Mouse (Mus musculus) heart, embryonic 13.5 days (tissue): ENCODE results near the gene Rnf224. TPM values are rescaled to one million over a fixed set of nuclear protein-coding genes. Genes with fewer than 3 reads are reported as not detected.
A peak's percentile ranks its signal among the peaks of the same experiment; 100 is the strongest.

Experiments
- ATAC-seq: fragments of 200-750 bp; cut with Nextera tagmentation; 2 replicates; pipeline ENCODE4 v1.8.0; 2017; ENCODE audit warnings: moderate TSS enrichment; ENCODE audit not compliant: insufficient number of reproducible peaks, low FRiP score, low TSS enrichment; ENCODE audit errors: extremely low read depth
- H3K27ac ChIP-seq: fragments of 300-500 bp; sonication (generic); replicated peaks from 2 replicates; pipeline ENCODE4 v1.5.1; 2015; ENCODE audit warnings: moderate library complexity, mild to moderate bottlenecking, inconsistent platforms
- H3K27me3 ChIP-seq: fragments of 300-500 bp; sonication (generic); replicated peaks from 2 replicates; pipeline ENCODE4 v1.6.1; 2015; ENCODE audit warnings: mild to moderate bottlenecking, inconsistent platforms
- H3K36me3 ChIP-seq: fragments of 300-500 bp; sonication (generic); 2 replicates; pipeline ENCODE4 v1.6.1; 2015; ENCODE audit warnings: mild to moderate bottlenecking, inconsistent platforms
- H3K4me1 ChIP-seq: fragments of 300-500 bp; sonication (generic); 2 replicates; pipeline ENCODE4 v1.6.1; 2015; ENCODE audit warnings: inconsistent platforms
- H3K4me2 ChIP-seq: fragments of 300-500 bp; sonication (generic); 2 replicates; pipeline ENCODE4 v1.6.1; 2015; ENCODE audit warnings: inconsistent platforms, mild to moderate bottlenecking, moderate library complexity
- H3K4me3 ChIP-seq: fragments of 300-500 bp; sonication (generic); 2 replicates; pipeline ENCODE4 v1.5.1; 2015; ENCODE audit warnings: moderate library complexity, mild to moderate bottlenecking, inconsistent platforms
- H3K9ac ChIP-seq: fragments of 300-500 bp; sonication (generic); 2 replicates; pipeline ENCODE4 v1.6.1; 2015; ENCODE audit warnings: inconsistent platforms, mild to moderate bottlenecking, moderate library complexity
- H3K9me3 ChIP-seq: fragments of 300-500 bp; sonication (generic); 2 replicates; pipeline ENCODE4 v1.6.1; 2016; ENCODE audit warnings: inconsistent platforms
- WGBS: fragments of 180-500 bp; shearing (Covaris S2); methylation state at CpG from one replicate; pipeline ENCODE4 v1.1.7; 2015; ENCODE audit warnings: mixed read lengths; 5-methylcytosine and 5-hydroxymethylcytosine counted together
- polyA plus RNA-seq: library from polyadenylated mRNA; unstranded; fragments of >200 nt; fragmentation: Nextera tagmentation; extraction: Ambion mirVana; gene quantifications from 2 replicates; pipeline ENCODE4 v1.2.1, GENCODE M21; 2015

Gene Rnf224
- polyA plus RNA-seq, 1 experiment from 2014 or later: not detected

DNA sequence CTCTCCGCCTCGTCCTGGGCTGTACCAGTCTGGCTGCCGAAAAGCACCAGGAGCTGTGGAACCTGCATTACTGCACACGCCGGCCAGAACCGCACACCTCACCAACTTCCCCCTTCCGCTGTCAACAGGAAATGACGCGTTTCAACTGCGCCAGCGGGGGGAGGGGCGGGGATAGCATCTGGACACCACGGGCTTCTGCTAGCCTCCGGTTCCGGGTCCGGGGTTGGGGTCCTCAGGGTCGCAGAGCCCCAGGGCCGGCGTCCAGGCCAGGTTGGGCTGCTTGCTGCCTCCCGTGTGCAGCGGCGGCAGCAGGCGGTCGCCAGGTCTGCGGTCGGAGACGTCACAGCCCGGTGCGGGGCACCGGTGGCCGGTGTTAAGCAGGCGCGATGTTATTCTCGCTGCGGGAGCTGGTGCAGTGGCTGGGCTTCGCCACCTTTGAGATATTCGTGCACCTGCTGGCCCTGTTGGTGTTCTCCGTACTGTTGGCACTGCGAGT is 18.7 kb upstream of the Rnf224 start, which contains the start of gene Tmem203:
Gene Tmem203 (plus strand): TSS at position 156 of the 496 bp plus-strand sequence.
- no peaks in the 10 kb centered on the region for H3K9me3 ChIP-seq
- peak within 1 kb of the TSS; percentile 94 for H3K4me2 ChIP-seq
- peak within 1 kb of the TSS; percentile 89 for H3K9ac ChIP-seq
- peak; percentile 82 for ATAC-seq
- under 1% methylated on average over 39 of the region's 39 CpGs for WGBS
- H3K4me1 ChIP-seq: peaks cover 21% of the 10 kb centered on the region
- no peaks in the 10 kb centered on the region for H3K27me3 ChIP-seq
- peak within 1 kb of the TSS; percentile 88 for H3K4me3 ChIP-seq
- H3K36me3 ChIP-seq: peaks cover 31% of the 10 kb centered on the region
- peak within 1 kb of the TSS; percentile 64 for H3K27ac ChIP-seq

DNA sequence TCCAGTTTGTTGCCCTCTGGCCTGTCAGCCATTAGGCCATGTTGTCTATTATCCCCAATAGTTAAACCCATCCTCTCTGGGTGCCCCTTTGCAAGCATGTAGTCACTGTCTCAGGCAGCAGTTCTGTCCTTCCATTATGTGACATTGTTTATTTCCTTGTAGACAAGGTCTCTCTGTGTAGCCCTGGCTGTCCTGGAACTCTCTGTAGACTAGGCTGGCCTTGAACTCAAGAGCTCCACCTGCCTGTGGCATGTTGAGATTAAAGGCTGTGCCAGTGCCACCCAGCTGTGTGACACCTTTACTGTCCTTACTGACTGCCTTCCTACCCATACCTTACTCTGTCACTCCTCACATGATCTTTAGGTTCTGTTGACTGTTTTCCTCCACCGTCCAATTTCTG is 15.7 kb upstream of the Rnf224 start:
- peaks cover 60% of the 10 kb centered on the region for H3K36me3 ChIP-seq
- peaks cover 21% of the 10 kb centered on the region for H3K4me1 ChIP-seq
- no peak overlapping the region for H3K27ac ChIP-seq
- H3K9me3 ChIP-seq: no peaks in the 10 kb centered on the region
- no peak overlapping the region for H3K9ac ChIP-seq
- WGBS: 77% methylated on average over 1 of the region's 1 CpGs
- H3K4me2 ChIP-seq: no peak overlapping the region
- no peak for ATAC-seq
- H3K4me3 ChIP-seq: no peak overlapping the region
- H3K27me3 ChIP-seq: no peaks in the 10 kb centered on the region

DNA sequence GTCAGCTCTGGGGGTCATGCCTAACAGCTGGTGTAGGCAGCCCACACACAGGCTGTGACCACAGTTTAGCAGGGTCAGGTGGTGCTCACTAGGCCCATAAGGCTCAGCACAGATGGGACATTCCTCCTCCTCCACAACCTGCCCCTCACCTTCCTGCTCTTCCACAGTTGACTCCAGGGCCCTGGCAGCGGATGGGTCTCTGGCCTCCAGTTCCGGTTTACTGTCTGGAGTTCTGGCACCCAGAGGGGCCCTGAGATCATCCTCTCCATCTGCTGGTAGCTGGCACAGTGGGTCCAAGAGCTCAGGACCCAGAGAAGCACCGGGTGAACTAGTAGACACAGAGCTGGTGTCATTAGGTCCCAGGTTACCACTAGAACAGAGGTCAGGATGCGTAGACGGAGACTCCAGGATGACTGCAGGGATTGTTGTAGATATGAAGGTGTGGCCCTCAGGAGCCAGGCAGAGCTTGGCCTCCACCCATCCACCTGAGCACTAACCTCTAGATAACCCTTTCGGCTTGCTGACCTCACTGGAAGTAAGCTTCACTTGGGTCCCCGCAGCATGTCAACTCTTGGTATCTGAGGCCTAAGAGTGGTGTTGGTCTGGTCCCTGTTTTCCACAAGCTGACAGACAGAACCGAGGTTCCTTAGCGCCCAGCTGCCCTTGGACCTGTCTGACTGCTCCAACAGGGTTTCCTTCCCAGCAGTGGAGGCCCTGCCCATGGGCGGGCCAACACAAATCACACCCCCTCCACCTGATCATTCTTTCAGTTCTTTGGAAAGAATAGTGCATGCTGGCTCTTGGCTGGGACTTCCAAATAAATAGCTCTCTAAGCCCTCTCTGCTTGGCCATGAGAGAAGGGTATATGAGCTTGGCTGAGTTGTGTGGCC is 9.8 kb upstream of the Rnf224 start, which contains the start of gene AL732309.1:
Gene AL732309.1 (minus strand): TSS at position 681 of the 890 bp plus-strand sequence.
- Histone ChIP-seq H3K36me3 (peaks cover 49% of the 10 kb centered on the region), H3K27me3 (peaks cover 29% of the 10 kb centered on the region), H3K4me1 (peaks cover 14% of the 10 kb centered on the region), H3K9ac (no peak within 1 kb of the TSS), H3K27ac (no peak within 1 kb of the TSS), H3K9me3 (no peaks in the 10 kb centered on the region), H3K4me3 (no peak within 1 kb of the TSS), H3K4me2 (no peak within 1 kb of the TSS)
- no peak for ATAC-seq
- WGBS: 84% methylated on average over 10 of the region's 10 CpGs

DNA sequence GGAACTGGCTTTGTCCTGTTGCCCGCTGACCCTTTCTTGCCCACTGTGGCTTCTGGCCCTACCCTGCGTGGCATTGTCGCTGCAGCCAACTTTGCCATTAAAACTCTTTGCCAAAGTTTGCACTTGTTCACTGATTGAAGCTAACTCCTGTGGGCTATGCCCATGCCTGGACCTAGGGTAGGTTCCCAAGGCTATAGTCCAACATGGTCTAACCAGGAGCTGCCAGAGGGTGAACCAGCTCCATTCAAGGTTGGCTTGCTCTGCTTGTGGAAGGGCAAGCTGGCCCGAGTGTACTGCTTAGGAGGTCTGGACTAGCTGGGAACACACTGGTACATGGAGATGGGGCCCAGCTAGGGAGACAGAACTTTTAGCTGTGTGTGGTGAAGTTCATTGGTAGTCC is 7.6 kb upstream of the Rnf224 start:
- ATAC-seq: no peak
- WGBS: 79% methylated on average over 4 of the region's 4 CpGs
- peaks cover 27% of the 10 kb centered on the region for H3K36me3 ChIP-seq

DNA sequence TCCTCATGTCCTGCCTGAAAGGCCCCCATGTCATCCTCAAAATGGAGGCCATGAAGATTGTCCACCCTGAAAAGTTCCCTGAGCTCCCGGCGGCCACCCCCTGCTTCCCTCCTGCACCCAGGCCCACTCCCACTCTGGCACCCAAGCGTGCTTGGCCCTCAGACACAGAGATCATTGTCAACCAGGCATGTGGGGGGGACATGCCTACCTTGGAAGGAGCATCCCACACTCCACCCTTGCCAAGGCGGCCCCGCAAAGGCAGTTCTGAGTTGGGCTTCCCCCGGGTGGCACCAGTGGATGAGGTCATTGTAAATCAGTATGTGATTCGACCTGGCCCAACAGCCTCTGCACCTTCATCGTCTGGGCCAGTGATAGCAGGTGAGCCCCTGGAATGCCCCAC is 6.8 kb upstream of the Rnf224 start:
- H3K27ac ChIP-seq: no peak overlapping the region
- WGBS: 64% methylated on average over 8 of the region's 8 CpGs
- H3K9me3 ChIP-seq: no peaks in the 10 kb centered on the region
- H3K27me3 ChIP-seq: peaks cover 48% of the 10 kb centered on the region
- no peak overlapping the region for H3K4me2 ChIP-seq
- peaks cover 25% of the 10 kb centered on the region for H3K4me1 ChIP-seq
- H3K36me3 ChIP-seq: peaks cover 19% of the 10 kb centered on the region
- no peak for ATAC-seq
- no peak overlapping the region for H3K9ac ChIP-seq
- no peak overlapping the region for H3K4me3 ChIP-seq

More for the DNA sequence above, 7.6 kb upstream of the Rnf224 start:
- Histone ChIP-seq H3K27me3 (peaks cover 43% of the 10 kb centered on the region), H3K4me1 (peaks cover 25% of the 10 kb centered on the region), H3K27ac (no peak overlapping the region), H3K9me3 (no peaks in the 10 kb centered on the region), H3K9ac (no peak overlapping the region), H3K4me3 (no peak overlapping the region), H3K4me2 (no peak overlapping the region)

DNA sequence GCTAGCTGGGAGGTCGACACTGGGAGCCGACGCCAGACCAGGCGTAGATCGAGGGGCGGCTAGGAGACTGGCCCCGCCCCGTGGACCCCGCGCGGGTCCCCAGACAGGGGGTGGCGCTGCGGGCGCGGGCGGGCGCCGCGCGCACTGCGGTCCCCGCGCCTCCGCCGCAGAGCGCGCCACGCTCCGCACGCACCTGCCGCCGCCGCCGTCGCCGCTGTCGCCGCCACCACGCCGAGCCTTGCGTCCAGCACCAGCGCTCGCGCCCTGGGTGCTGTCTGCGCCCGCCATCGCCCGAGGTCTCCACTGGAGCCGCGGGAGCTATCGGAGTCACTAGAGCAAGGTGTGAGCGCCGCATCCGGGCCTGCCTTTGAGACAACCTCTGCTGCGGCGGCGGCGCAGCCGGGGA is 5.5 kb upstream of the Rnf224 start, which contains the start of the genes Rnf208 and Cysrt1:
Gene Rnf208 (plus strand): TSS at position 155 of the 406 bp plus-strand sequence.
Gene Cysrt1 (minus strand): TSS at position 352 of the 406 bp plus-strand sequence.
- no peak for ATAC-seq

DNA sequence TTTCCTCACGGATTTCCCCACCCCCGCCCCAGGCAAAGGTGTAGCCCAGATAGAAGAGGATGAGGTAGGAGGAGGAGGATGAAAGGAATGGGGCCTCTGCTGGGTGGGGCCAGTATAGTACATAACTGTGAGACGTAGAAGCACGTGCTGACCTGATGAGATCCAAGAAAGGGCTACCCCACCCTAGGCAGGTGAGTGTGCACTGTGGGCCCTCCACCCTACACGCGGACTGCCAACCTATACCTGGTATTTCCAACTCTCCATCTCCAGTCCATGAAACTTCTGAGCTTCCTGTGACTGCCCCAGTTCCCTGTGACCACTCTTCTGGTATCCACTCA is 4.8 kb upstream of the Rnf224 start:
- peak overlapping the region; percentile 62 for H3K4me3 ChIP-seq
- ATAC-seq: no peak
- H3K4me1 ChIP-seq: peaks cover 25% of the 10 kb centered on the region
- H3K9me3 ChIP-seq: no peaks in the 10 kb centered on the region
- H3K27me3 ChIP-seq: peaks cover 55% of the 10 kb centered on the region
- H3K9ac ChIP-seq: peak overlapping the region; percentile 82
- H3K4me2 ChIP-seq: peak overlapping the region; percentile 98
- no peak overlapping the region for H3K27ac ChIP-seq
- WGBS: 13% methylated on average over 6 of the region's 6 CpGs
- peaks cover 4% of the 10 kb centered on the region; the same call in 1 of the 2 replicates for H3K36me3 ChIP-seq

More for the DNA sequence above, 5.5 kb upstream of the Rnf224 start, which contains the start of the genes Rnf208 and Cysrt1:
- H3K9ac ChIP-seq: peak within 1 kb of the TSS; percentile 82
- H3K4me3 ChIP-seq: peak within 1 kb of the TSS; percentile 62
- H3K27me3 ChIP-seq: peaks cover 55% of the 10 kb centered on the region
- H3K4me2 ChIP-seq: peak within 1 kb of the TSS; percentile 98
- WGBS: 0% methylated on average over 58 of the region's 59 CpGs
- H3K27ac ChIP-seq: no peak within 1 kb of the TSS
- peaks cover 25% of the 10 kb centered on the region for H3K4me1 ChIP-seq
- H3K9me3 ChIP-seq: no peaks in the 10 kb centered on the region
- H3K36me3 ChIP-seq: peaks cover 7% of the 10 kb centered on the region

DNA sequence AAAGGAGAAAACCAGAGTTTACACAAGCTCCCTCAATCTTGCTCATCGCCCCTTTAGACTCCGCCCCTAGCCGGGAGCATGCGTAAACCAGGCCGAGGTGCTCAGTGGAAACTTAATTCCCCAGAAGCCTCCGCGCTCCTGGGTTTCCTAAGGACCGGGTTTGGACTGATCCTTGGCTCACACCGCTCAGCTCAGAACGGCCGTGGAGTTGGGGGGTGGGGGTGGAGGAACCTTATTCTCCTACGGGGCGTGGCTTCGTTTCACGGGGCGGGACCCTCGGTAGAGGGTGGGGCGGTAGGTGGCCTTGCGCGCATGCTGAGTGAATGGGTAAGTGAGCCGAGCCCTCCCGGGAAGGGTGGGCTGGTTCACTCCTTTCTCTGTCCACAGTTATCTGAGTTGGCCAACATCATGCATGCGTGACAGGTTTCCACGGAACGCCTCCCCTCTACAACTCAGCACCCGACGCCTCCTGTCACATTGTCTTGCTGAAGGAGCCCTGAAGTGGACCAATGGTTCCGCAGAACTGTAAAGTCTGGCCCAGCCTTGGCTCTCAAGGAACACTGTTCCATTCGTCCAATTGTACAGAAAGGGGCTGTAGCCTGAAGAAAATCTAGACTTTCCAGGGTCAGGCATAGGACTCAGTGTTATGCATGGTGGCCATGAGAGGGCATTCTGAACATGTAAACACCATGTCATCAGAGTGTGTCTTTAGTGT is 4.3 kb upstream of the Rnf224 start:
- no peak overlapping the region for H3K27ac ChIP-seq
- H3K4me1 ChIP-seq: peaks cover 25% of the 10 kb centered on the region
- peaks cover 60% of the 10 kb centered on the region for H3K27me3 ChIP-seq
- peak; percentile 19; the same call in 1 of the 2 replicates for ATAC-seq
- WGBS: 2% methylated on average over 29 of the region's 29 CpGs
- H3K36me3 ChIP-seq: peaks cover 4% of the 10 kb centered on the region; the same call in 1 of the 2 replicates
- peak overlapping the region; percentile 60 for H3K9ac ChIP-seq
- no peaks in the 10 kb centered on the region for H3K9me3 ChIP-seq
- peak overlapping the region; percentile 98 for H3K4me2 ChIP-seq
- peak overlapping the region; percentile 62 for H3K4me3 ChIP-seq

DNA sequence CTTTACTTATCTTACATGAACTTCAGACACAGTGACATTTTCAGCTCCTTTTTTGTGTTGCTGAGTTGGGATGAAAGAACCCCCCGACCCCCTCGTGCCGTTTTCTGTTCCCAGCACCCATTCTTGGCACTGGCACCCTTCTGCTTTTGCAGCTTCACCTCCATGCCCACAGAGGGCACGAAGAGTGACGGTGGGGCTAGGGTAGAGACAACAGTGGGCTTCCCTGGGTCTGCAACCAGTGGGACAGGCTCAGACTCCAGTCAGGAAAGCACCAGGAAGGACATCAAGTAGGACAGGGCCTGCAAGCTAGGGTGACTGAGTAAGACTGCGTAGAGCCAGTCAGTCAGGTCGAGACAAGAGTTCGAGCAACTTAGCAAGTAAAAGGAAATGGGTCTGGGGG is 3.7 kb upstream of the Rnf224 start:
- Histone ChIP-seq H3K36me3 (no peaks in the 10 kb centered on the region), H3K27ac (no peak overlapping the region), H3K4me2 (peak overlapping the region; percentile 98), H3K4me1 (peaks cover 25% of the 10 kb centered on the region), H3K9me3 (no peaks in the 10 kb centered on the region), H3K4me3 (peak overlapping the region; percentile 62), H3K9ac (peak overlapping the region; percentile 60; the same call in 1 of the 2 replicates), H3K27me3 (peaks cover 65% of the 10 kb centered on the region)
- no peak for ATAC-seq
- WGBS: 50% methylated on average over 8 of the region's 8 CpGs

DNA sequence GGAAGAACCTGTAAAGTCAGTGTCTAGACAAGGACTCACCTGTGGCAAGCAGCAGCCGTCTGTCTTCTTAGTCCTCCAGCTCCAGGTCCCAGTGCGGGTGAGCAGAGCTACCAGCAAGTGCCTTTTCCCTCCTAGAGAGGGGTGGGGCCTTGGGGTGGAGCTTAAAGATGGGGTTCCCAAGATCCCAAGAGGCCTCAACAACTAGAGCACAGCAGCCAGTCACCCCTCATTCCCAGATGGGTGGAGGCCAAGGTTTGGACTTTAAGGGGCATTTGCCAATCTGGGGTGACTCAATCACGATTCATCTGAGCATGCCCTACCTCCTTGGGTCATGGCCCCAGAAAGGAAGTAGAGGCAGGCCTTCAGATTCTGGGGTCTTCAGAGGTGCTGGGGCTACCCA is 3.2 kb upstream of the Rnf224 start:
- 72% methylated on average over 3 of the region's 3 CpGs for WGBS
- Histone ChIP-seq H3K4me2 (no peak overlapping the region), H3K9me3 (no peaks in the 10 kb centered on the region), H3K27me3 (peaks cover 71% of the 10 kb centered on the region), H3K4me3 (no peak overlapping the region), H3K36me3 (no peaks in the 10 kb centered on the region), H3K9ac (no peak overlapping the region), H3K4me1 (peaks cover 25% of the 10 kb centered on the region), H3K27ac (no peak overlapping the region)
- ATAC-seq: no peak

DNA sequence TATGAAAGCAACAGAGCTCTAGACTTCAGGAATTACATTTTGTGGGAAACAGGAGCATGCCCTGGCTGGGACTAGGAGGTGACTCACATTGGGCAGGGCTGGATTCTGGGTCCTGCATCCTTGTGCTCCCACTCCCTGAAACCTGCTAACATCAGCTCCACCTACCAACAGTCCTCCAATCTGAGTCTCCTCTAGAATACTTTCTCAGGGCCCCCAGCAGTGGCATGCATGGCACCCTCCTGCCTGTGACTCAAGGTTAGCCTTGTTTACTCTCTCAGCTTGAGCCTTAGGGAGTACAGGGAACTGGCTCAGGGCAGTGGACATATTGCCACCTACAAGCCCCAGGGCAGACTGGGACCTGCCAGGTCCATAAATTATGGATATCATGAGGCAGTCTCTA is 1.5 kb upstream of the Rnf224 start:
- no peak for ATAC-seq
- Histone ChIP-seq H3K4me3 (no peak overlapping the region), H3K27ac (no peak overlapping the region), H3K4me2 (no peak overlapping the region), H3K9me3 (no peaks in the 10 kb centered on the region), H3K27me3 (peaks cover 75% of the 10 kb centered on the region), H3K36me3 (no peaks in the 10 kb centered on the region), H3K4me1 (peaks cover 25% of the 10 kb centered on the region), H3K9ac (no peak overlapping the region)
